Mouse (Mus musculus) gastrocnemius, postnatal 4 days (tissue): ENCODE measurements around the gene D17H6S53E. TPM values are rescaled to one million over a fixed set of nuclear protein-coding genes. Genes with fewer than 3 reads are reported as not detected.

ENCODE experiments used
- DNase-seq, 2 experiments: peaks; one replicate each; pipeline ENCODE4 v3.0.0; 2021 to 2022; ENCODE audit warnings: low spot score in 2 of 2, mixed read lengths in 2 of 2
- total RNA-seq, 2 experiments: library from RNA; stranded (reverse); gene quantifications; 2 replicates each; pipeline ENCODE4 v1.2.3; 2021

Gene D17H6S53E
- total RNA-seq, 2 experiments from 2014 or later: 20.0 to 21.0 TPM

DNA sequence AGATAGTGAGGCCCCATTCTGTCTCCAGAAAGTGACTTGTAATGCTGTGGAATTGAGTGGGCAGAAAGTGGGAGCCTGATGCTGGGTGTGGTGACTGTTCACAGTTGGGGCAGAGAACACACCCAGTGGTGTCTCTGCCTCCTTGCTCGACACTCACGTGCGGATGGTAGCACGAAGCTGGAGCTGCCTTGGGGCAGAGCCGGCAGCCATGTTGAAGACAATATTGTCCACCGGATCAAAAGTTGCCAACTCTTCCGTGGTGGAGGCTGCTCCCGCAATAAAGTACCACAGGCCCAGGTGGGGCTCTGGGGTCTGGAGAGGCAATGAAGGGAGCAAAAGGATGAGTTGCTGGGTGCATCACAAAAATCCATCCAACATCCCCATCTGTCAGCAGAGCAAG lies 4.9 kb downstream of the D17H6S53E start:
- no peak for DNase-seq

DNA sequence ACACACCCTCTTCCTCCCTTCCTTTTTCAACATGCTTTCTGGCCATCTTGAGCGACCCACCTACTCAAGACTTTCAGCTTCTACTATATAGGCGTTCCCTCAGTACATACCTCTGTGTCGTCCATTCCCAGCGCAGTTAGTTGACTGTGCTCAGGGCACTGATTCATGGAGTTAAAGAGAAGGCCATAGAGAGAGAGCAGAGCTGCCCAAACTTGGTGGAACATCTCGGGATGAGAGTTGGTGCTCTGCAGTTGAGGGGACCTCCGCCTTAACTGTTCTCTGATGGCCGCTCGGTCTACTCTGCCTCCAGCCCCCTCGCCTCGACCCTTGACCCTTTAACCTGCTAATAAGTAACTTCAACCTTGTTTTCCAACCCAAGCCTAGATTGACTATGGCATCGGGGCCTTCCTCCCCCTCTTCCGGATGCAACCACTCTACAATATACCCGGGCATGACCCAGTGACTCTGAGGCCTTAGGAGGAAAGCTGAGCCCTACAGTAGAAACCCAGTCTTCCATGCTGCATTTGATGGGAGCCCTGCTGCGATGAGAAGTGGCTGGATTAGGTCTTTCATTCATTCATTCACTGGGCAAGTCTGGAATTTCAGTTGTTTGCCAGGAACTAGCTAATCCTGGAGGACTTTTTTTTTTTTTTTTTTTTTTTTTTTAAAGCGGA lies 5.5 kb downstream of the D17H6S53E start, which contains the start of gene Apom:
Gene Apom (minus strand): TSS at position 551 of the 674 bp plus-strand sequence.
- no peak for DNase-seq

DNA sequence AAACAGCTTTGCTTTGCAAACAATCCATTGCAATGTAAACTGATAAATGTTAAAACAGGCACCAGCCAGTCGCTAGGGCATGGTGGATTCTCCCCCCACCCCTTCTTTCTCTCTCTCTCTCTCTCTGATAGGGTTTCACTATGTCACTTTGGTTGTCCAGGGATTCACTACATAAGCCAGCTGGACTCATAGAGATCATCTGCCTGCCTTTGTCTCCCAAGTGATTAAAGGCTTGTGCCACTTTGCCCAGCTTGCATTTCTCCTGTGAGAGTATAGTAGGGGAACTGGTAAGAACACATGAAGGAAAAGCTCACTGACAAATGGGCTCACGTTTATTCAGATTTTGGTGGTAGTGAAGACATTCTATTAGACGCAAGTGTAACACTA lies 6.0 kb downstream of the D17H6S53E start:
- DNase-seq: no peak

DNA sequence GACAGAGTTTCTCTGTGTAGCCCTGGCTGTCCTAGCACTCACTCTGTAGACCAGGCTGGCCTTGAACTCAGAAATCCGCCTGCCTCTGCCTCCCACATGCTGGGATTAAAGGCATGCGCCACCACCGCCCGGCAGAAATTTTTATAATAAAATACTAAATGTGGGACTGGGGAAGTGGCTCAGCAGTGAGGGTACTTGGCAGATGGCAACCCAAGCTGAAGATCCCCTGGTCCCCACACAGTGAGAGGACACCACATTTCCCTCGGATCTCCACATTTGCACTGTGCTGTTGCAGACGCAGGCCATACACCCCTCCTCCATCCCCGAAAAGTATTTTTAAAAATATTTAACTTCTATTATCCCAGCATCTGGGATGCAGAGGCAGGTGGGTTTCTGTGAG lies 7.3 kb downstream of the D17H6S53E start:
- no peak for DNase-seq

DNA sequence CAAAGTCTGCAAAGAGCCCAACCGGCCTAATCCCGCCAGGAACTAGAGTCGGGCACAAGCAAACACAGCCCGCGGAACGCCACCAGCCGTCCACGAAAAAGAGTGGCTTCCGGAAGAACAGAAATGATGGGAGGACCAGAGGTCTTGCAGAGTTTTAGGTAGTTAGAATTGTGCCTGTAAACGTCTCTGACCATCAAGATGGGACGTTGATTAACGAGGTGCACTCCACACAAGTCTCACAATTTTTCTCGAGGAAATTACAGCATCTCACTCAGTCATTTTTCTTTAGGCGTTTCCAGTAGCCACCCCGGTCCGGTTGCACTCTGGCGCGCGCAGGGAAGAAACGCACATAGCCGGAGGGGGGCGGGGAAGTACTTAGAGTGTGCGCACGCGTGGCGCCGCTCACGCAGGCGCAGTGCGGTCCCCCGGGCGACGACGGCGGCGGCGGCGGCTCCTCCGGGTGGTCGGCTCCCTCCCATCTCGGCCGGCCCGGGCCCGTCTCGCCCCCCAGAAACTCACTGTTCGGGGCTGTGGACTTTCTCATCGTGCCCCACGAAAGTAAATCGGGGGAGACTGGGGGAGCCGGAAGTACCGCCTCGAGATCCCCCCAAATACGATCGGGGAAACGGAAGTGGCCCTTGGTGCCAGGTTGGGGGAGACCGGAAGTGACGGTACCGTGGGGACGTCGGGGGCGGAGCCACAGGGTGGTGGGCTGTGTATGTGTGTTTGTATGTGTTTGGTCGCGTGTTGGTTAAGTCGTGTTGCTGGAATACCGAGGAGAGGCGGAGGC lies 8.8 kb downstream of the D17H6S53E start, which contains the start of gene Bag6:
Gene Bag6 (plus strand): TSS at position 378 of the 790 bp plus-strand sequence.
- DNase-seq: peak; percentile 93 to 96

DNA sequence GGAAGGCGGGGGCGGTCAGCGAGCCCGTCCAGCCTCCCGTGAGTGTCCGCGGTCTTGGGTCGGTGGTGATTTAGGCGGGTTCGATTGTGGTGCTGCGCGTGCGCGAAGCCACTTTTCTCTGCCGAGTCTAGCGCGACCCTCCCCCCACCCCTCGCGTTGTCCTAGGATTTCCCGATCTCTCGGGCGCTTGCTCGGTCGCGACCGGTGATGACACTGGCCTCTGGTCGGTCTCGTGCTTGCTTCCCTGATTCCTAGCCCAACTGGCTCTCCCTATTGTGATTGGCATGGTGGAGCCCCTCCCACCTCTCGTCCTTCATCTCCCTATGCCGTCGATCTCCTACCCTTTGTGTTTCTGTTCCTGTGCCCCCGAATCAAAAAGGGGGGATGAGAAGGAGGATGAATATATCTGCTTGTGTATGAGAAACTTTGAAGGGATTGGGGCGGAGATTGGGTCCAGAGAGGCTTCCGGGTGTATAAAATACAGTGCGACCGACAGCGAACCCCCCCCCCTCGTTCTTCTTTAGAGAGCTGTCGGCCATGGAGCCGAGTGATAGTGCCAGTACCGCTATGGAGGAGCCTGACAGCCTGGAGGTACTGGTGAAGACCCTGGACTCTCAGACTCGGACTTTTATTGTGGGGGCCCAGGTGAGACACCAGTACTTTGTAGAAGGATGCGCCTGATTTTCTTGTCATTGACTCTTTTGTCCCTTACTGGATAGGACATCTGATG lies 9.6 kb downstream of the D17H6S53E start:
- DNase-seq: no peak

DNA sequence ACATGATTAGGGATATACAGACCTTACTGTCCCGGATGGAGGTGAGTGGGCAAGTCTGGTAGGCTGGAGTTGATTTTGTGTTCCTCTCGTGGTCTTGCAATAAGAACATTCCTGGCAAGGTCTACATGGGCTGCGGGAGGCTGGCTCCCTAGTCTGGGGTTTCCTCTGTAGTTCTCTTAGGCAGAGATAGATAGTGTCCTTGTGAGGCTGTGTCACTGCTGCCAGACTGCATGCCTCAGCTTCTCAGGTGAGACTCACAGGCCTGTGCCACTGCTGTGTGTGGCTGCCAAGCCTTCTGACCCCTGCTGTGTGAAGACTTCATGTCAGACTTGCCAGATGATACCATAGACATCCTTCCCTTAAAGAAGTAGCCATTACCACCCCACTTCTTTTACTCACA lies 13.1 kb downstream of the D17H6S53E start:
- no peak for DNase-seq

DNA sequence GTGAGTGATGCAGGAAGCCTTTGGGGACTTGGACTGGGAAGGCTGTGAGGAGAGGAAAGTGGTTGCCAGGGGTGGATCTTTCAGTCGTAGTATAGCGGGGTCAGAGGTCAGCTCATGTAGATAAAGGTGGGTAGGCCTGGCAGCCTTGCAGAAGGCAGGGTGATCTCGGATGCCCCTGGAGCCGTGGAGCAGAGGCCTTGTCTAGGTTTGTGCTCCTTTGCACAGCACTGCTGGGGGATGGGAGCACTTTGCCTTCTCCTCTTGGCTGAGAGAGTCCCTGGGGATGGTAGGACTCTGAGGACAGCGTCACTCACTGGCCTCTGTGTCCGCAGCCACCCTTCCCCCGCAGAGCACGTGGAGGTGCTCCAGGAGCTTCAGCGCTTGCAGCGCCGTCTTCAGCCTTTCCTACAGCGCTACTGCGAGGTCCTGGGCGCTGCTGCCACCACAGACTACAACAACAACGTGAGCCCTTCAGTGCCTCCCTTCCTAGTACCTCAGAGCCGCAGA lies 14.4 kb downstream of the D17H6S53E start:
- DNase-seq: no peak

DNA sequence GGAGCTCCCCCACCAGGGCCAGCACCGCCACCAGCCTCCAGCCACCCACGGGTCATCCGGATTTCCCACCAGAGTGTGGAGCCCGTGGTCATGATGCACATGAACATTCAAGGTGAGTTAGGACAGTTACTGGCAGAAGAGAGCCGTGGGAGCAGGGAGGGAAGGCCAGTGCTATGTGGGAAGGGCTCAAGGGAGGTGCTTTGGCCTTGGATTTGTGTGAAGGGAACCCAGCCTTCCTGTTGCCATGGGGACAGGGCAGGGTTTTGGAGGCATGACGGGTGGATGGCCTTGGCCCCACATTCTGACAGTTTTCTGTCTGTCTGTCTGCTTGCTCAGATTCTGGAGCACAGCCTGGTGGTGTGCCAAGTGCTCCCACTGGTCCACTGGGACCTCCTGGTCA lies 15.8 kb downstream of the D17H6S53E start:
- DNase-seq: no peak

DNA sequence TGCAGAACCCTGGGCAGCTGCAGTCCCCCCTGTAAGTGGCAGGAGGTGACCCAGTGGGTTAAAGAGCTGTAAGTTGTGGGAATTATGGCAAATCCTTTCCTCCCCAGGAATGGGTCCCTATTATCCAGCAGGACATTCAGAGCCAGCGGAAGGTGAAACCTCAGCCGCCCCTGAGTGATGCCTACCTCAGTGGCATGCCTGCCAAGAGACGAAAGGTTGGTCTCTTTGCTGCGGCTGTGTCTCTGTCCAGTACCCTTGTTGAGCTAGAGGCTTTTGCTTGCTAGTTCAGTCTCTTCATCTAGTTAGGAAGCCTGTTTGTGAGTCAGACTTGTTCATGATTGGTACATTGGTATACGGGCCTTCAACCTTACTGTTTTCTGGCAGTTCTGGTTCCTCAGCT lies 20.0 kb downstream of the D17H6S53E start:
- DNase-seq: no peak

DNA sequence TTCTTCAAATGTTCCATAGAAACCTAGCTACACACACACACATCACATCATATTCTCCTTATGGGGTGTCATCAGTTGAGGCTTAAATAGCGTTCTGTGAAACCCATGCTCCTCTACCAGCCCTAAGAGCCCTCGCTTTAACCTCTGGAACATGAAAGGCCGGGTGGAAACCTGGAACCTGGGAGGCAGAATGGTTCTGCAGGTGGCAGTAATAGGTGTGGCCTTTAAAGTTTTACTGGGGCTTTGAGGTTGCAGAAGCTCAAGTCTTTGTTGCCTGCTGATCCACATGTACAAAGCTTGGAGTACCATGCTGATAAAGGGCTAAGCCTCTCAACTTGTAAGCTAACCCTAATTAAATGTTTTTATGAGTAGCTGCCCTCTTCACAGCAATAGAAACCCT lies 21.2 kb downstream of the D17H6S53E start:
- DNase-seq: no peak

DNA sequence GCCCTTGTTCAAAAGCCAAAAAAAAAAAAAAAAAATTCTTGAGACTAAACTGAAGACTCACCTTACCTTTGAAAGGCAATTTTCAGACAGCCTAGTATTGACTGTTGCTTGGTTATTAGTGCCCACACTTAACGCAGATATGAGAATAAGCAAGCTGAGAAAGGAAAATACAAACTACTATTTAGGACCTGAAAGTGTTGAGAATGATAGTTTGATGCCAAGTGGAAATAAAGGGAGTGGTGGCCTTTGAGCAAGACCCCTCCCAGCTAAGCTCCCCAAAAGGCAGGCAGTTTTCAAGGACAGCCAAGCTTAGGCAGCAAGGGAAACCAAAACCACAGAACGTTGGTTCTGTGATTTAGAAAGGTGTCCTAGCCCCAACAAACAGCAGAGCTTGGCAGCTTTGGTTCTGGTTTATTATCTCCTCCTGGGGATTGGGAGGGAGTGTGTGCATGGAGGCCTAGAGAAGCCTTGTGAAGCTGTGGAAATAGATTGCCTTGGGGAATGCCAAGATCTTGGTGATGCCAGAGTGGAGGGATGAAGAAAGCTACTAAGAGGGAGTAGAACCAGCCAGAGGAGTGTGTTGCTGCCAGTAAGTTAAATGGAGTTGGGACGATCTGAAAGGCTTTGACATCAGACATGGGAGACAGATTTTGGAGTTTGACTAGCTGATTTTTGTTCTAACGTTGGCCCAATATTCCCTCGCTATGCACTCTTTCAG lies 21.9 kb downstream of the D17H6S53E start:
- DNase-seq: no peak

DNA sequence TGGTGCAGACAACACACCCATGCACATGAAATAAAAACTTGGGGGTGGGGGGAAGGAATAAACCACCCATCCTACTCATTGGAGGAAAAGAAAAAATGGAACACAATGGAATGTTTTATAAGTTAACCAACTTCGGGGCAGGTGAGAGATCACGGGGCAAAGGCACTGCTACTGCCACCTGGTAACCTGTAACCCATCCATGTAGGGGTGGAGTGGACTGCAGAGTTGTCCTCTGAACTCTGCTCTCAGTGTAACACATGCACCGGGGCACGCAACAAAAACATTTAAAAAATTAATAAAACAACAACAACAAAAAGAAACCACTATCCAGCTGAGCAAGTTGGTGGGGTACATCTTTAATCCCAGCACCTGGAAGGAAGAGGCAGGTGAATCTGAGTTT lies 25.9 kb downstream of the D17H6S53E start:
- no peak for DNase-seq

DNA sequence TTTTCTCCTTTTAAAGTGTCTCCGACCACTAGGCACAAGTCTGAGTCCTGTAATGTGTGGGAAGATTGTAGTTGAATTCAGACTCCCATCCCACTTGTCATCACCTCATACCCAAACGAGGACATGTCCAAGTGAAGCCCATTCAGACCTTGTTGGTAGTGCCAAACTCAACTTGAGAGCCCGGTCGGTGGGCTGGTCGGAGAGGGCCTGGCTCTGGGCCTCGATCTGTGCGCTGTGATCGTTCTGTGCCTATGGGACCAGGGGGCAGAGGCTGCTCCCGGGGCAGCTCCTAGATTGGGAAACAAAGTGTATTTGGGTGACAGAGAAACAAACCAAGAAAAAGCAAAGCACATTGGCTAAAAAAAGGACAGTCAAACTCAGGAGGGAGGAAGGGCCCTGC lies 26.9 kb downstream of the D17H6S53E start:
- no peak for DNase-seq

DNA sequence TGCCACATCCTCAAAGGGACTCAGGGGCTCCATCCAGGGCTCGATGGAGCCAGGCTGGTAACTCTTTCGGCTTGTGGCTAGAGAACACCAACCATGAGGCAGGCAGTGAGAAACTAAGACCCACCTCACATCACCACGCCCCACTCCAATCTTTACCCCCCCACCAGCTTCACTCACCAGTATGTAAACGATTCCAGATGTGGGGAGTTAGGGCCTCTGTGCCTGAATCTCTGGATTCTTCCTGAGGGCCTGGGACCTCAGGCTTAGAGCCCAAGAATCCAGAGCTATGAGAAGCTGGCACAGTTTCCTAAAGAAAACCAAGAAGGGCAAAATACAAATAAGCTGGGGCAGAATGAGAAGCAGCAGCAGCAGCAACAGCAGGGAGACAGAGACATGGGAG lies 27.8 kb downstream of the D17H6S53E start:
- DNase-seq: no peak

DNA sequence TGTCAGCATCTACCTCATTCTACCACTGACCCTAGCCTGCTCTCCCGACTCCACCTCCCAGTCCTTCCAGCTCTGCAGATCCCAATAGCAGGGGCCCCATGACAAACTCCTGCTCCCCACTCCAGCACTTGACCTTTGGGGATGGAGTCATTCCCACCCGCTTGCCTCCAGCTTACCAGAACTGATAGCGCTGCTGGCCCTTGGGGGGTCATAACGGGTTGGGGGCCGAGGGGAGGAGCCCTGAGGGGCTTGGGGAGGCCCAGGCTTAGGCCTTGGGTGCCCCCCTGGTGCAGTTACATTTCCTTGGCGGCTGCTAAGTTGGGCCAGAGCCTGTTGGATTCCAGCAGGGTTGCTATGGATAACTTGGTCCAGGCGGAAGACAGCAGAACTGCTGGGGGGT lies 28.4 kb downstream of the D17H6S53E start:
- DNase-seq: no peak

DNA sequence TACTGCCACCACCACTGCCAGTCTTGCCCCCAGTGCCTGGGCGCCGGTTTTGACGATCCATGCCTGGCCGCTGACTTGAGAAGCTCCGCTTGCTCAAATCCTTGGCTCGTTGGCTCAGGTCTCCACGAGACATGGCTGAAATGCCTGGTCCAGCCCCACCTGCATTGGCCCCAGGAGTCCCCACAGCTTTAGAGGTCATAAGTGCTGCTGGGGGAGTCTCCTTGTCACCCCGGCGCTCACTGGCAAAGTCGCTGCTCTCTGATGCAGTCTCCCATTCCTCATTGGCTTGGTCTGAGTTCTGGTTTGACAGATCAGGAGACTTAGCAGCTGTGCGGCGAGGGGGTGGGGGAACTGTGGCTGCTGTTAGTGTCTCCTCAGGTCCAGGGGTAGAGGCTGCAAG lies 29.3 kb downstream of the D17H6S53E start:
- DNase-seq: no peak

DNA sequence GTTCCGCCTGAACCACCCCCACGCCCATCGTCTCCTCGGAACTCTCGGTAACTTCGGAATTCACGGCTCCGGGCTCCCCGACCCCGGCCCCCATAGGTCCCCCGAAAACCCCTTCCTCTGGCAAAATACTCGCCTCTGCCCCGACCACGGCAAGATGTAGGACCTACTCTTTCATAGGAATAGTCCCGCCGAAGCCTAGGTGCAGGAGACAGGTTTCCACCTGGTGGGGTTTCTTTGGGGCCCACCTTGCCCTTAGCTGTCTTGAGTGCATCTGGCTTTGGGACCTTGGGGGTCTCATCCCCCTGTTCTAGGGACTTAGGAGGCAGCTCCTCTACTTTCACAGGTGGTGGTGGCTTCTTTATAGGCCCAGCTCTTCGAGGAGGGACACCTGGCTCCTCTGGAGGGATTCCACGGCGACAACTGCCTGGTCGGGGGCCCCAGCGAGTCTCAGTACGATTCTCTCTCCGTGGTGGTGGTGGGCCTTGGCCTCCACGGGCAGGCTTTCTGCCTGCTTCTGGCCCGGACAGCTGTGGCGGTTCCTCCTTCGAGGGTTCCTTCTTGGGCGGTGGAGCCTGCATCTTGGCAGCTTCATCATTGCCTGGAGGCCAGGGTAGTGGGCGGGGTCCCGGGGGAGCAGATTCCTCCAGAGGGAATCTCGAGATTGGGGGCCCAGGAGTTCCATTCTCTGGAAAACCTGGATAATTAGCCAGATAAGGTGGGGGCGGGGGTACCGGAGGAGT lies 30.5 kb downstream of the D17H6S53E start:
- no peak for DNase-seq

DNA sequence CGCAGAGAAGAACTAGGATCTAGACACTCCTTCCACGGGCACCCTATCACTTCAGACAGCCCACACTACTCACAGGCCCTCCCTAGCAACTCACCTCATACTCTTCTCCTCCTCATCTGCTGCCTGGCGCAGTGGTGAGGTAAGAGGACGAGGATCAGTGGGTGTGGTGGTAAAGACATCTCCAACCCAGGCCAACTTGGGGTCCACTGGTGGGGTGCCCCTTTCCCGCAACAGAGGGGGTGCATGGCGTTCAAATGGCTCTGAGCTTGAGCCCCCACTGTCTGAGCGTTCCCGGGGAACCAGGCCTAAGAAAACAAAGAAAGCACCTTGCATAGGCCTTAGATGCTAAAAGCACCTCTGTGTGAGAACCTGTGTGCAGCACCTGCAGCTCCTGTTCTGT lies 31.1 kb downstream of the D17H6S53E start:
- no peak for DNase-seq

DNA sequence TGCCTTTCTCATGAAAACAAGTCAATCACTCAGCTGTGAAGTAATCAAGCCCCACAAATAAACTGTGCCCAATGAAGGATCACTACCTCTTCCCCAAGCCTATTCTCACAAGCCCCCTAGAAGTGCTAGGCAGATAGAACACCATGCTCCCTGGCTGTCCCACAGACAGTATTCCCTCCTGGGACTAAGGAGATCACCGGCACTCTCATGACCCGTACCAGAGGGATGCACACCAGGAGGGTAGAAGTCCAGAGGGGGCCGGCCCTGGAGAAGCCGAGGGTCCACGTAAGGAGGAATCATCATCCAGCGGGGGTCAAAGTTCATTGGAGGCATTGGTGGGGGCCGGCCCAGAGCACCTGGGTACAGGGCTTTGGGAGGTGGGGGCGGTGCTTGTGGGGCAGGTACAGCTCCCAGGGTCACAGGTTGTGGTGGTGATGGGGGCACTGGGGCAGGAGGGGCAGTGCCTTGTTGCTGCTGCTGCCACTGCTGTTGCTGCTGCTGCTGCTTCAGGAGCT lies 31.5 kb downstream of the D17H6S53E start:
- DNase-seq: no peak
